Mouse (Mus musculus) forebrain, embryonic 11.5 days (tissue): ENCODE measurements around the gene Sult1d1. TPM values are rescaled to one million over a fixed set of nuclear protein-coding genes. Genes with fewer than 3 reads are reported as not detected.

ENCODE experiments used
- ATAC-seq: fragments of 200-750 bp; cut with Nextera tagmentation; replicated peaks from 2 replicates; pipeline ENCODE4 v1.8.0; 2017; ENCODE audit warnings: moderate TSS enrichment; ENCODE audit not compliant: low FRiP score
- DNase-seq: peaks from one replicate; pipeline ENCODE4 v3.0.0-alpha.2; 2017; ENCODE audit warnings: low spot score
- H3K27ac ChIP-seq: fragments of 300-500 bp; sonication (generic); 2 replicates; pipeline ENCODE4 v1.5.1; 2014; ENCODE audit warnings: low read depth, low read length
- H3K27me3 ChIP-seq: fragments of 300-500 bp; sonication (generic); 2 replicates; pipeline ENCODE4 v1.6.1; 2014; ENCODE audit warnings: mild to moderate bottlenecking, low read length, mixed read lengths; ENCODE audit not compliant: control insufficient read depth, insufficient read depth
- H3K36me3 ChIP-seq: fragments of 300-500 bp; sonication (generic); 2 replicates; pipeline ENCODE4 v1.6.1; 2014; ENCODE audit warnings: mild to moderate bottlenecking, low read length, moderate library complexity, mixed read lengths; ENCODE audit not compliant: control insufficient read depth, insufficient read depth
- H3K4me1 ChIP-seq: fragments of 300-500 bp; sonication (generic); replicated peaks from 2 replicates; pipeline ENCODE4 v1.6.1; 2014; ENCODE audit warnings: low read length, mixed read lengths; ENCODE audit not compliant: control insufficient read depth, insufficient read depth
- H3K4me2 ChIP-seq: fragments of 300-500 bp; sonication (generic); 2 replicates; pipeline ENCODE4 v1.6.1; 2014; ENCODE audit warnings: low read depth, mild to moderate bottlenecking, low read length, moderate library complexity, mixed read lengths; ENCODE audit not compliant: severe bottlenecking
- H3K4me3 ChIP-seq: fragments of 300-500 bp; sonication (generic); 2 replicates; pipeline ENCODE4 v1.5.1; 2014; ENCODE audit warnings: low read depth, low read length
- H3K9ac ChIP-seq: fragments of 300-500 bp; sonication (generic); 2 replicates; pipeline ENCODE4 v1.6.1; 2014; ENCODE audit warnings: low read length
- H3K9me3 ChIP-seq: fragments of 300-500 bp; sonication (generic); 2 replicates; pipeline ENCODE4 v1.6.1; 2016; ENCODE audit warnings: low read length, mixed read lengths; ENCODE audit not compliant: control insufficient read depth
- WGBS: fragments of 180-500 bp; shearing (Covaris S2); extraction: QIAGEN DNeasy Blood & Tissue Kit; methylation state at CpG from one replicate; pipeline ENCODE4 v1.1.7; 2014; 5-methylcytosine and 5-hydroxymethylcytosine counted together
- polyA plus RNA-seq: library from polyadenylated mRNA; unstranded; fragments of >200 nt; fragmentation: Nextera tagmentation; extraction: Ambion mirVana; gene quantifications from 2 replicates; pipeline ENCODE4 v1.2.1, GENCODE M21; 2014

Gene Sult1d1
- polyA plus RNA-seq: not detected in 2 replicates

DNA sequence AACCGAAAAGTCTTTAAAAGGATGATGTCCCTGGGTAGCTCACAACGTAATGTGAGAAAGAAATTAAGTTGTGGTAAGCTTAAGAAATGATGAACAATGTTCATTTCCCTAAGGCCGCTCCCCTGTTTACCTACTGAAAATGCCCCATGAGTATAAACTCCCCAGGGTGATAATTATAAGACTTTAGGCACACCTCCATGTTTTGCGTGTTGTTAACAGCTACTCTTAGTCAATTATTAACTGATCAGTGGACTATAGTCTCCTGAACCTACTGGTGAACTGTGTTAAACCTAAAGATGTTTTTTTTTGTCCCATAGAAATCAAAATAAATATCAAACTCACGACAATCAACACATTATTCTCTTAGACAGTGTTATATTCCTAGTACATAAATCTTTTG, at the start of gene Sult1d1:
Sult1d1 (minus strand) TSS at position 183 of the 400 bp plus-strand sequence.
- Histone ChIP-seq H3K9me3 (no peaks in the 10 kb centered on the region), H3K27ac (no peak within 1 kb of the TSS), H3K4me1 (no peaks in the 10 kb centered on the region), H3K27me3 (no peaks in the 10 kb centered on the region), H3K4me3 (no peak within 1 kb of the TSS), H3K9ac (no peak within 1 kb of the TSS), H3K4me2 (no peak within 1 kb of the TSS), H3K36me3 (no peaks in the 10 kb centered on the region)
- ATAC-seq (no peak), DNase-seq (no peak)
- WGBS: 88% methylated on average over 5 of the region's 5 CpGs

DNA sequence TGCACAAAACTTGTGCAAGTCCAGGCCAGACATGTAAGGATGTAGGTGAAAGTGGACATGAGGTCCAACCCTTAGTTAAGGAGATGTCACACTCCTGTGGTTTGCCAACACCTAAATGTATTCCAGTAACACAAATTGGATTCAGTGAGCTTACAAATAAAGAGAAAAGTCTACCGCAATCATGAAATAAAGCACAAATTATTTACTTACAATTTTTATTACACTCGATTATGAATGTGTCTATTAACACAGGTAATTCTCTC, 46.2 kb upstream of the Sult1d1 start:
- no peak overlapping the region for H3K27ac ChIP-seq
- H3K27me3 ChIP-seq: no peaks in the 10 kb centered on the region
- no peak overlapping the region for H3K9ac ChIP-seq
- H3K36me3 ChIP-seq: no peaks in the 10 kb centered on the region
- no peaks in the 10 kb centered on the region for H3K4me1 ChIP-seq
- H3K4me3 ChIP-seq: no peak overlapping the region
- ATAC-seq (no peak), DNase-seq (no peak)
- H3K4me2 ChIP-seq: no peak overlapping the region
- 91% methylated on average over 2 of the region's 2 CpGs for WGBS
- no peaks in the 10 kb centered on the region for H3K9me3 ChIP-seq

GRCm38 (mm10) chr5:87614364-87615127, 45.7 kb upstream of the Sult1d1 start:
- ATAC-seq (no peak), DNase-seq (no peak)
- Histone ChIP-seq H3K4me3 (no peak overlapping the region), H3K4me2 (no peak overlapping the region), H3K4me1 (no peaks in the 10 kb centered on the region), H3K27me3 (no peaks in the 10 kb centered on the region), H3K9ac (no peak overlapping the region), H3K9me3 (no peaks in the 10 kb centered on the region), H3K36me3 (no peaks in the 10 kb centered on the region), H3K27ac (no peak overlapping the region)

- Histone ChIP-seq H3K36me3 (no peaks in the 10 kb centered on the region), H3K9me3 (no peaks in the 10 kb centered on the region), H3K4me1 (no peaks in the 10 kb centered on the region), H3K27ac (no peak overlapping the region), H3K27me3 (no peaks in the 10 kb centered on the region), H3K9ac (no peak overlapping the region), H3K4me3 (no peak overlapping the region), H3K4me2 (no peak overlapping the region)
- ATAC-seq (no peak), DNase-seq (no peak)
- WGBS: 80% methylated on average over 3 of the region's 3 CpGs
Observed at GRCm38 (mm10) chr5:87601018-87601417, 32.2 kb upstream of the Sult1d1 start.

DNA sequence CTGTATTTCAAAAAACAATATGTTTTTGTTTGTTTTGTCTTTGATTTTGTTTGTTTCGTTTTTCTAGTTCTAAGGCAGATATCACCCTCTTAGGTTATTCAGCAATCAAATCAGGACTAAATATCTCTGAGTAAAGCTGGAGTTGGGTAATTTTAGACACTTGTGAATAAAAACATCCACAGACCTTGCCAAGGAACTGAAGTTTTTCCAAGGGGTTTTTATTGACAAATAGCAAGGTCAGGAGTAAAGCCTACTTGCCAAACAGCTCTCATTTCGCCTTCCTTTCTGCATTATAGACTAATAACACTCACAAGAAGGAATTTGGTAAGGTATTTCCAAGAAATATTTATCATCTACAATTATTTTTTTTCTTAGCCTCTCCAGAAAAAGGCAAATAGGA, 29.1 kb upstream of the Sult1d1 start:
- WGBS: 77% methylated on average over 2 of the region's 2 CpGs
- H3K27ac ChIP-seq: no peak overlapping the region
- H3K27me3 ChIP-seq: no peaks in the 10 kb centered on the region
- H3K36me3 ChIP-seq: no peaks in the 10 kb centered on the region
- no peaks in the 10 kb centered on the region for H3K4me1 ChIP-seq
- ATAC-seq (no peak), DNase-seq (no peak)
- H3K4me3 ChIP-seq: no peak overlapping the region
- no peaks in the 10 kb centered on the region for H3K9me3 ChIP-seq
- no peak overlapping the region for H3K9ac ChIP-seq
- H3K4me2 ChIP-seq: no peak overlapping the region

DNA sequence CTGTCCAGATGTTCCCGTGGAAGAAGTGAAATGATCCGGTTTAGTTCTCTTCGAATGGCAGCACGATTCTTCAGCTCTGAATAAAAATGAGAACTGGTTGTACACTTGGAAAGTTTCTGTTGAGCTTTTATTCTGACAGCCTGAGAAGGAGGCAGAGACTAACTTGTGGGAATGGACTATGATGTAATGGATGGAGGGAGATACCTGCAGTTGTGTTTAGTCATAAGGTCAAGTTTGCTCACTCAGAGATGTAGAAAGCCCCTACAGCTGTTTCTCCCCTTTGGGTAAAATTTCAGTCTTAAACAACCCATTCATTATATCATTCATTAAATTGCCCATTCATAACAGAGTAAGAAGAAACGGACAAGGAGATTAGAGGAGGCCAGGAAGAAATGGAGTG, 22.7 kb upstream of the Sult1d1 start, which contains the start of gene Sult1e1:
Sult1e1 (minus strand) TSS at position 101 of the 400 bp plus-strand sequence.
- Histone ChIP-seq H3K9me3 (no peaks in the 10 kb centered on the region), H3K36me3 (no peaks in the 10 kb centered on the region), H3K27ac (no peak within 1 kb of the TSS), H3K4me2 (no peak within 1 kb of the TSS), H3K4me1 (no peaks in the 10 kb centered on the region), H3K9ac (no peak within 1 kb of the TSS), H3K4me3 (no peak within 1 kb of the TSS), H3K27me3 (no peaks in the 10 kb centered on the region)
- DNase-seq (no peak), ATAC-seq (no peak)
- 83% methylated on average over 5 of the region's 5 CpGs for WGBS

- H3K9ac ChIP-seq: no peak overlapping the region
- ATAC-seq: no peak
Observed at GRCm38 (mm10) chr5:87589916-87590315, 21.1 kb upstream of the Sult1d1 start.

GRCm38 (mm10) chr5:87580389-87580788, 11.6 kb upstream of the Sult1d1 start:
- no peak overlapping the region for H3K9ac ChIP-seq
- H3K9me3 ChIP-seq: no peaks in the 10 kb centered on the region

More at GRCm38 (mm10) chr5:87589916-87590315, 21.1 kb upstream of the Sult1d1 start:
- Histone ChIP-seq H3K27me3 (no peaks in the 10 kb centered on the region), H3K36me3 (no peaks in the 10 kb centered on the region), H3K27ac (no peak overlapping the region), H3K9me3 (no peaks in the 10 kb centered on the region), H3K4me3 (no peak overlapping the region), H3K4me1 (no peaks in the 10 kb centered on the region), H3K4me2 (no peak overlapping the region)
- 89% methylated on average over 2 of the region's 2 CpGs for WGBS
- no peak for DNase-seq

GRCm38 (mm10) chr5:87574174-87574573, 5.3 kb upstream of the Sult1d1 start:
- ATAC-seq: no peak
- WGBS: 69% methylated on average over 1 of the region's 1 CpGs
- no peaks in the 10 kb centered on the region for H3K9me3 ChIP-seq

More at GRCm38 (mm10) chr5:87580389-87580788, 11.6 kb upstream of the Sult1d1 start:
- 89% methylated on average over 1 of the region's 1 CpGs for WGBS
- Histone ChIP-seq H3K27me3 (no peaks in the 10 kb centered on the region), H3K27ac (no peak overlapping the region), H3K4me1 (no peaks in the 10 kb centered on the region), H3K4me3 (no peak overlapping the region), H3K4me2 (no peak overlapping the region), H3K36me3 (no peaks in the 10 kb centered on the region)
- DNase-seq: no peak
- no peak for ATAC-seq

More at GRCm38 (mm10) chr5:87574174-87574573, 5.3 kb upstream of the Sult1d1 start:
- Histone ChIP-seq H3K9ac (no peak overlapping the region), H3K27me3 (no peaks in the 10 kb centered on the region), H3K36me3 (no peaks in the 10 kb centered on the region), H3K4me2 (no peak overlapping the region), H3K4me1 (no peaks in the 10 kb centered on the region), H3K27ac (no peak overlapping the region), H3K4me3 (no peak overlapping the region)
- DNase-seq: no peak
